Mouse (Mus musculus): ENCODE data around the gene C1galt1.

DNA sequence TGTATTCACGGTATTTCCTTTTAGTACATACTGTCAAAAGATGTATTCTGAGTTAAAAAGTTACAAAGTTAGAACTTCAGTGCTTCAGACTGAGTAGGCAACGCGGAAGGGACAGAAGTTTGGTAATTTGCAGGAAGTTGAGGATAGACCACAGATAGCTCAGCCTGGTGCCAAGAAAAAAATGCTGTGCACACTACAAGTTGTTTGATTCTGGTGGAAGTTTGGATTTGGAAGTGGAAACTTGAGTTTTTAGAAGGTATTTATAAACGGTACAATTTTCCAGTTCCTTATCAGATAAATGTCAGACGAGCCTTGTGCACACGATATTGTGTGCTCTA is 1.0 kb downstream of the C1galt1 start:
- TF ChIP-seq EP300 (IDR thresholded peaks at IDR 0.05; ENCODE audit: low read depth) (no peak), CTCF (IDR thresholded peaks at IDR 0.05; ENCODE audit: low read depth) (no peak)

Measured in liver, postnatal 0 days (tissue).